ENCODE assay signal across 15 mouse cellular contexts in genomic region chr17:73602552-73603478, GRCm38 (mm10).
DNase-seq lines count a peak whose midpoint lies in the region; ATAC-seq and TF ChIP-seq lines count a peak whose summit lies in the region.
"Had no signal": no experiment of that assay in that cellular context is flagged by ENCODE, and none has a peak within 500 bp of the region (broad histone marks: within the 10 kb centered on the region; RNA-seq: fewer than 3 reads in every experiment).

No protein-coding gene starts in this region.

- H3K4me2 ChIP-seq in kidney, embryonic 16.5 days (replicated peaks; ENCODE audit: low read depth, low read length), result no peak overlapping the region
- H3K4me2 ChIP-seq: embryonic facial prominence, embryonic 13.5 days; heart, embryonic 12.5 days; liver, embryonic 11.5 days; neural tube, embryonic 15.5 days had no signal

- H3K4me3 ChIP-seq in kidney, embryonic 16.5 days (ENCODE audit: low read length), result no peak overlapping the region
- H3K4me3 ChIP-seq: embryonic facial prominence, embryonic 13.5 days; forebrain, embryonic 10.5 days; heart, embryonic 12.5 days; neural tube, embryonic 15.5 days had no signal

- 51% methylated on average over 5 of the region's 5 CpGs for WGBS in kidney, embryonic 16.5 days

- peak; percentile 90 for ATAC-seq in kidney, embryonic 16.5 days (ENCODE audit: low FRiP score, low TSS enrichment)
- ATAC-seq: inflammation-experienced regulatory T-cells, adult 6 months had no signal

- no peak overlapping the region for H3K9ac ChIP-seq in kidney, embryonic 16.5 days (replicated peaks; ENCODE audit: low read length)
- H3K9ac ChIP-seq: embryonic facial prominence, embryonic 13.5 days; heart, embryonic 12.5 days; neural tube, embryonic 15.5 days had no signal

- TF ChIP-seq CTCF in brain, embryonic 14.5 days (IDR thresholded peaks at IDR 0.05; ENCODE audit: borderline replicate concordance, extremely low read depth, insufficient read depth, insufficient read length), result no peak

- peak overlapping the region; percentile 50; the same call in 1 of the 2 replicates for H3K27ac ChIP-seq in kidney, embryonic 16.5 days (ENCODE audit: low read length)
- H3K27ac ChIP-seq: embryonic facial prominence, embryonic 13.5 days; forebrain, embryonic 10.5 days; neural tube, embryonic 15.5 days had no signal

- intact Hi-C loops in left cerebral cortex, postnatal 4 days (cut with DNase I), result no loop called here

- H3K27me3 ChIP-seq in kidney, embryonic 16.5 days (ENCODE audit: insufficient read depth, low read length), result no peaks in the 10 kb centered on the region
- H3K27me3 ChIP-seq: embryonic facial prominence, embryonic 13.5 days; heart, embryonic 12.5 days; neural tube, embryonic 15.5 days had no signal

- peak; percentile 48 for DNase-seq in left cerebral cortex, postnatal 4 days
- DNase-seq in left cerebral cortex, adult 9 months (ENCODE audit: low spot score in 2 of 2), result no peak
- peak; percentile 12 for DNase-seq in NIH3T3 (ENCODE audit: low read depth)
- peak; percentile 47 for DNase-seq in brain, embryonic 14.5 days (ENCODE audit: low read depth)
- DNase-seq in yolk sac, embryonic 10.5 days (ENCODE audit: low spot score), result no peak
- no peak for DNase-seq in adrenal gland, adult (ENCODE audit: inconsistent age in 2 of 2, low spot score in 1 of 2)
- DNase-seq: thymus, adult 2 months had no signal

- no peaks in the 10 kb centered on the region for H3K36me3 ChIP-seq in kidney, embryonic 16.5 days (ENCODE audit: insufficient read depth, low read length)
- H3K36me3 ChIP-seq: embryonic facial prominence, embryonic 13.5 days; forebrain, embryonic 10.5 days; G1E; heart, embryonic 12.5 days; neural tube, embryonic 15.5 days had no signal

- H3K4me1 ChIP-seq in kidney, embryonic 16.5 days (ENCODE audit: insufficient read depth, low read length), result 0 out of 2 replicates have a peak, but pooled peaks cover 3% of the 10 kb centered on the region
- H3K4me1 ChIP-seq: embryonic facial prominence, embryonic 13.5 days; forebrain, embryonic 10.5 days had no signal

- no peak for TF ChIP-seq POLR2A in brain, embryonic 14.5 days (IDR thresholded peaks at IDR 0.05; ENCODE audit: borderline replicate concordance, extremely low read depth, insufficient read depth, insufficient read length, poor library complexity, severe bottlenecking)

- H3K9me3 ChIP-seq in kidney, embryonic 16.5 days (ENCODE audit: low read length), result no peaks in the 10 kb centered on the region
- H3K9me3 ChIP-seq: embryonic facial prominence, embryonic 13.5 days; forebrain, embryonic 10.5 days; heart, embryonic 12.5 days; neural tube, embryonic 15.5 days had no signal

Comparison
In these comparisons a context has a peak if more than half of its experiments do, and no peak if none do; other contexts are left out.
1. DNase-seq: peak in left cerebral cortex, postnatal 4 days (single experiment), NIH3T3 (single experiment) and brain, embryonic 14.5 days (single experiment); none in left cerebral cortex, adult 9 months (0 of 2), yolk sac, embryonic 10.5 days (single experiment) and adrenal gland, adult (0 of 2).